Mouse (Mus musculus) embryonic fibroblast, embryonic 13.5 days (primary cell): ENCODE results near the gene Mapk10.

Experiments used
- CTCF ChIP-seq: IDR thresholded peaks from 2 replicates; pipeline ENCODE4 v1.5.1; 2011; ENCODE audit warnings: mild to moderate bottlenecking, control low read depth, low read length, moderate library complexity, borderline replicate concordance; ENCODE audit not compliant: insufficient read depth
- POLR2A ChIP-seq: IDR thresholded peaks from 2 replicates; pipeline ENCODE4 v1.6.1; 2011; ENCODE audit warnings: low read depth, mild to moderate bottlenecking, control low read depth, low read length, moderate library complexity

DNA sequence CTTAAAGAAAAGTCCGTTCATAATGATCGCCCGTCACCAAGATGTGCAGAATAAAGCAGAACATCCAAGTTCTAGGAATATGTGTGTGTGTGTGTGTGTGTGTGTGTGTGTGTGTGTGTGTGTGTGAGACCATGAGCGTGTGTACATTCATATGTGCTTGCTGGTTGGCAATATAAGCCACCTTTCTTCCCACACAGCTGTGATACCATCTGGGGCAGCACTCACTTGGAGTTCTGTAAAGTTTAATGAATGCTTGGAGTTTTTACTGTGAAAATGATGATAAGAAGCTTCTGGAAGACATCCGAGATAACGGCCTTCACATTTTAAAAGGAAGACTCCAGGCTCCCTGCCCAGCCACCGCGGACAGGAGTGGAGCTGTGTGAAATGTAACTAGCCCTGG lies 264.5 kb downstream of the Mapk10 start:
- TF ChIP-seq CTCF (no peak), POLR2A (no peak)
